Mouse (Mus musculus) activated CD4-positive, CD25-positive, alpha-beta regulatory T cell, adult 9 weeks (primary cell): Measurements from ENCODE around the gene Alkbh2. TPM values are rescaled to one million over a fixed set of nuclear protein-coding genes. Genes with fewer than 3 reads are reported as not detected.

ENCODE experiments used
- polyA plus RNA-seq: library from polyadenylated mRNA; unstranded; fragments of 100-300 nt; shearing (Covaris generic); gene quantifications from one replicate; pipeline ENCODE4 v1.2.1, GENCODE M21; 2017

Alkbh2 gene
- 20.2 TPM for polyA plus RNA-seq

GRCm38 (mm10) chr5:114127374-114128349, at the start of gene Alkbh2:
Alkbh2 (minus strand) TSS chr5:114128218.

GRCm38 (mm10) chr5:114146028-114146888, 18.2 kb upstream of the Alkbh2 start, which contains the start of gene Acacb:
Acacb (plus strand) TSS chr5:114146535.

GRCm38 (mm10) chr5:114130211-114130605, 2.2 kb upstream of the Alkbh2 start, which contains the start of gene Ung:
Ung (plus strand) TSS chr5:114130386.

GRCm38 (mm10) chr5:114091057-114091807, 36.8 kb downstream of the Alkbh2 start, which contains the start of gene Svop:
Svop (minus strand) TSS chr5:114091570.

Other genes starting within 250 kb of the Alkbh2 start
- gene Coro1c, start 219.5 kb downstream of the Alkbh2 start, polyA plus RNA-seq = 91.7 TPM
- 36.1 TPM for gene Ssh1, start 134.3 kb downstream of the Alkbh2 start, polyA plus RNA-seq
- gene Dao, start 124.5 kb downstream of the Alkbh2 start, polyA plus RNA-seq = 0.90 TPM
- gene Usp30, start 62.8 kb downstream of the Alkbh2 start, polyA plus RNA-seq = 1.7 TPM
- gene Svop, start 36.6 kb downstream of the Alkbh2 start, polyA plus RNA-seq = not detected
- gene Ung, start 2.2 kb upstream of the Alkbh2 start, polyA plus RNA-seq = 2.1 TPM
- 0.50 TPM for gene Acacb, start 18.3 kb upstream of the Alkbh2 start, polyA plus RNA-seq
- gene Foxn4, start 145.6 kb upstream of the Alkbh2 start, polyA plus RNA-seq = not detected
- gene Myo1h, start 160.9 kb upstream of the Alkbh2 start, polyA plus RNA-seq = 6.6 TPM